Mouse (Mus musculus) hindbrain, embryonic 11.5 days (tissue): ENCODE measurements around the gene Vmn1r15. TPM values are rescaled to one million over a fixed set of nuclear protein-coding genes. Genes with fewer than 3 reads are reported as not detected.

ENCODE experiments used
- ATAC-seq: fragments of 200-750 bp; cut with Nextera tagmentation; 2 replicates; pipeline ENCODE4 v1.8.0; 2017; ENCODE audit warnings: mild to moderate bottlenecking, moderate TSS enrichment, moderate library complexity; ENCODE audit not compliant: low FRiP score
- DNase-seq: peaks from one replicate; pipeline ENCODE4 v3.0.0-alpha.2; 2015; ENCODE audit warnings: low spot score
- H3K27ac ChIP-seq: fragments of 300-500 bp; sonication (generic); 2 replicates; pipeline ENCODE4 v1.5.1; 2014; ENCODE audit warnings: mild to moderate bottlenecking, low read depth, low read length
- H3K27me3 ChIP-seq: fragments of 300-500 bp; sonication (generic); 2 replicates; pipeline ENCODE4 v1.6.1; 2014; ENCODE audit warnings: mild to moderate bottlenecking, low read length, moderate library complexity, mixed read lengths; ENCODE audit not compliant: control insufficient read depth, insufficient read depth
- H3K36me3 ChIP-seq: fragments of 300-500 bp; sonication (generic); 2 replicates; pipeline ENCODE4 v1.6.1; 2014; ENCODE audit warnings: mild to moderate bottlenecking, low read length, moderate library complexity, mixed read lengths; ENCODE audit not compliant: control insufficient read depth, insufficient read depth
- H3K4me1 ChIP-seq: fragments of 300-500 bp; sonication (generic); replicated peaks from 2 replicates; pipeline ENCODE4 v1.6.1; 2014; ENCODE audit warnings: low read length, mixed read lengths; ENCODE audit not compliant: control insufficient read depth, insufficient read depth
- H3K4me2 ChIP-seq: fragments of 300-500 bp; sonication (generic); replicated peaks from 2 replicates; pipeline ENCODE4 v1.6.1; 2014; ENCODE audit warnings: mild to moderate bottlenecking, low read depth, low read length
- H3K4me3 ChIP-seq: fragments of 300-500 bp; sonication (generic); 2 replicates; pipeline ENCODE4 v1.5.1; 2014; ENCODE audit warnings: low read depth, low read length
- H3K9ac ChIP-seq: fragments of 300-500 bp; sonication (generic); 2 replicates; pipeline ENCODE4 v1.6.1; 2014; ENCODE audit warnings: low read depth, low read length
- H3K9me3 ChIP-seq: fragments of 300-500 bp; sonication (generic); 2 replicates; pipeline ENCODE4 v1.6.1; 2016; ENCODE audit warnings: low read length; ENCODE audit not compliant: control insufficient read depth
- WGBS: fragments of 180-500 bp; shearing (Covaris S2); extraction: QIAGEN DNeasy Blood & Tissue Kit; methylation state at CpG from one replicate; pipeline ENCODE4 v1.1.7; 2014; 5-methylcytosine and 5-hydroxymethylcytosine counted together
- polyA plus RNA-seq: library from polyadenylated mRNA; unstranded; fragments of >200 nt; fragmentation: Nextera tagmentation; extraction: Ambion mirVana; gene quantifications from 2 replicates; pipeline ENCODE4 v1.2.1, GENCODE M21; 2014

Vmn1r15 gene
- polyA plus RNA-seq = not detected in 2 replicates

- no peaks in the 10 kb centered on the region for H3K36me3 ChIP-seq
- WGBS = 79% methylated on average over 1 of the region's 1 CpGs
- no peak within 1 kb of the TSS for H3K4me3 ChIP-seq
- ATAC-seq (no peak), DNase-seq (no peak)
- no peak within 1 kb of the TSS for H3K4me2 ChIP-seq
- no peaks in the 10 kb centered on the region for H3K4me1 ChIP-seq
- no peak within 1 kb of the TSS for H3K27ac ChIP-seq
- no peaks in the 10 kb centered on the region for H3K9me3 ChIP-seq
- no peaks in the 10 kb centered on the region for H3K27me3 ChIP-seq
- no peak within 1 kb of the TSS for H3K9ac ChIP-seq
Observed at GRCm38 (mm10) chr6:57257652-57258051, at the start of gene Vmn1r15. Gene Vmn1r15 (plus strand): TSS chr6:57257952.

- H3K27ac ChIP-seq = no peak within 1 kb of the TSS
- no peaks in the 10 kb centered on the region for H3K9me3 ChIP-seq
- DNase-seq (no peak), ATAC-seq (no peak)
- H3K27me3 ChIP-seq = no peaks in the 10 kb centered on the region
- H3K9ac ChIP-seq = no peak within 1 kb of the TSS
- 94% methylated on average over 3 of the region's 3 CpGs for WGBS
- H3K36me3 ChIP-seq = no peaks in the 10 kb centered on the region
- H3K4me1 ChIP-seq = no peaks in the 10 kb centered on the region
- no peak within 1 kb of the TSS for H3K4me2 ChIP-seq
- no peak within 1 kb of the TSS for H3K4me3 ChIP-seq
Observed at GRCm38 (mm10) chr6:57231386-57231785, 26.4 kb upstream of the Vmn1r15 start, which contains the start of gene Vmn1r14. Gene Vmn1r14 (plus strand): TSS chr6:57231686.

GRCm38 (mm10) chr6:57260990-57261389, 3.2 kb downstream of the Vmn1r15 start:
- Histone ChIP-seq H3K9me3 (no peaks in the 10 kb centered on the region), H3K27me3 (no peaks in the 10 kb centered on the region), H3K36me3 (no peaks in the 10 kb centered on the region), H3K9ac (no peak overlapping the region), H3K4me2 (no peak overlapping the region), H3K4me3 (no peak overlapping the region), H3K27ac (no peak overlapping the region), H3K4me1 (no peaks in the 10 kb centered on the region)
- no peak for DNase-seq
- 88% methylated on average over 2 of the region's 2 CpGs for WGBS
- no peak for ATAC-seq

- no peak overlapping the region for H3K4me2 ChIP-seq
- H3K4me1 ChIP-seq = no peaks in the 10 kb centered on the region
- DNase-seq (no peak), ATAC-seq (no peak)
- no peak overlapping the region for H3K9ac ChIP-seq
- no peak overlapping the region for H3K27ac ChIP-seq
- WGBS = 67% methylated on average over 3 of the region's 3 CpGs
- H3K9me3 ChIP-seq = no peaks in the 10 kb centered on the region
- H3K27me3 ChIP-seq = no peaks in the 10 kb centered on the region
- no peak overlapping the region for H3K4me3 ChIP-seq
- H3K36me3 ChIP-seq = no peaks in the 10 kb centered on the region
Observed at GRCm38 (mm10) chr6:57271881-57272280, 14.1 kb downstream of the Vmn1r15 start.

- H3K4me1 ChIP-seq = no peaks in the 10 kb centered on the region
- H3K4me3 ChIP-seq = no peak overlapping the region
- no peak overlapping the region for H3K9ac ChIP-seq
- ATAC-seq = no peak
- H3K36me3 ChIP-seq = no peaks in the 10 kb centered on the region
- DNase-seq = no peak
- no peaks in the 10 kb centered on the region for H3K9me3 ChIP-seq
- no peaks in the 10 kb centered on the region for H3K27me3 ChIP-seq
- no peak overlapping the region for H3K27ac ChIP-seq
- H3K4me2 ChIP-seq = no peak overlapping the region
Observed at GRCm38 (mm10) chr6:57272517-57272916, 14.8 kb downstream of the Vmn1r15 start.

- ATAC-seq = no peak
- H3K9me3 ChIP-seq = no peaks in the 10 kb centered on the region
- no peak overlapping the region for H3K4me3 ChIP-seq
- no peak overlapping the region for H3K4me2 ChIP-seq
- no peaks in the 10 kb centered on the region for H3K4me1 ChIP-seq
- no peaks in the 10 kb centered on the region for H3K27me3 ChIP-seq
- no peak overlapping the region for H3K27ac ChIP-seq
- no peaks in the 10 kb centered on the region for H3K36me3 ChIP-seq
- no peak for DNase-seq
- no peak overlapping the region for H3K9ac ChIP-seq
Observed at GRCm38 (mm10) chr6:57278952-57279351, 21.2 kb downstream of the Vmn1r15 start.

Other genes with a start within 250 kb of the Vmn1r15 start
- not detected in 2 replicates for gene Vmn1r7, start 232.6 kb upstream of the Vmn1r15 start, polyA plus RNA-seq
- not detected in 2 replicates for gene Vmn1r8, start 225.7 kb upstream of the Vmn1r15 start, polyA plus RNA-seq
- not detected in 2 replicates for gene Vmn1r9, start 191.2 kb upstream of the Vmn1r15 start, polyA plus RNA-seq
- gene Vmn1r10, start 148.5 kb upstream of the Vmn1r15 start, polyA plus RNA-seq = not detected in 2 replicates
- gene Vmn1r11, start 124.5 kb upstream of the Vmn1r15 start, polyA plus RNA-seq = not detected in 2 replicates
- not detected in 2 replicates for gene Vmn1r12, start 101.0 kb upstream of the Vmn1r15 start, polyA plus RNA-seq
- not detected in 2 replicates for gene Vmn1r13, start 54.7 kb upstream of the Vmn1r15 start, polyA plus RNA-seq
- not detected in 2 replicates for gene Vmn1r14, start 26.3 kb upstream of the Vmn1r15 start, polyA plus RNA-seq
- gene Vmn1r16, start 71.5 kb downstream of the Vmn1r15 start, polyA plus RNA-seq = not detected in 2 replicates
- not detected in 2 replicates for gene Vmn1r17, start 105.8 kb downstream of the Vmn1r15 start, polyA plus RNA-seq
- gene Vmn1r18, start 137.8 kb downstream of the Vmn1r15 start, polyA plus RNA-seq = not detected in 2 replicates
- not detected in 2 replicates for gene Vmn1r19, start 145.8 kb downstream of the Vmn1r15 start, polyA plus RNA-seq
- not detected in 2 replicates for gene Vmn1r20, start 171.0 kb downstream of the Vmn1r15 start, polyA plus RNA-seq